ENCODE assay signal across 22 mouse cellular contexts in the genomic region with DNA sequence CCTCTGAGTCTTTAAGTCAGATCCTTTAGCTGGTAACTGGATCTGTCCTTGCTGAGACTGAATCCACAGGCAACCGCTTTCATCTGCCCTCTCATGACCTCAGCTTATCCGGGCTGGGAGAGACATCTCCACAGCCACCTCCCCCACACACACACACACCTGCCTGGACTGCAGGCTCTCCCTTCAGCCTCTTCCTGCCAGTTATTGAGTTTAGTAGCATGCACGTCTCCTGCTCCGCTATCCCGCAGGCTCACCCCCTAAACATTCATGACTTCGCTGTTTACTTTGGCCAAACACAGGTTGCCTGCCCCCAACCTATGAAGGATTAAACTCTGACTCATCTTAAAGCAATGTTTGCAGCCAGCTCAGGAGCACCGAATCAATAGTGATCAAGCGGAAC. TPM values are rescaled to one million over a fixed set of nuclear protein-coding genes. Genes with fewer than 3 reads are reported as not detected.
DNase-seq lines count a peak whose midpoint lies in the region; ATAC-seq lines count a peak whose summit lies in the region.
"Had no signal": no experiment of that assay in that cellular context is flagged by ENCODE, and none has a peak within 500 bp of the region (broad histone marks: within the 10 kb centered on the region; RNA-seq: fewer than 3 reads in every experiment).

No protein-coding gene starts in this region.

- 68% methylated on average over 8 of the region's 8 CpGs for WGBS in liver, embryonic 13.5 days (ENCODE audit: insufficient replicate concordance)
- WGBS in hindbrain, embryonic 10.5 days, result 71% methylated on average over 8 of the region's 8 CpGs

- H3K4me1 ChIP-seq in liver, embryonic 13.5 days (replicated peaks), result peaks cover 6% of the 10 kb centered on the region; the same call in 1 of the 2 replicates
- peaks cover 29% of the 10 kb centered on the region for H3K4me1 ChIP-seq in hindbrain, embryonic 10.5 days (replicated peaks)
- H3K4me1 ChIP-seq: limb, embryonic 12.5 days; midbrain, embryonic 12.5 days; neural tube, embryonic 13.5 days had no signal

- DNase-seq in embryo, embryonic 11 days, result peak; percentile 28
- no peak for DNase-seq in embryo, embryonic 9.5 days (ENCODE audit: extremely low spot score)
- DNase-seq in 3134 (ENCODE audit: extremely low read depth, insufficient read length, low spot score) (peak; percentile 26), R1 (ENCODE audit: low read depth, low spot score) (peak; percentile 46)
- no peak for DNase-seq in liver, embryonic 13.5 days
- no peak for DNase-seq in heart, adult 18-20 months
- DNase-seq in hindbrain, embryonic 10.5 days (ENCODE audit: low spot score), result no peak
- no peak for DNase-seq in left cerebral cortex, adult 11 months (ENCODE audit: low spot score)
- DNase-seq: adrenal gland, adult 8-10 months; B cell, adult 2 months; cerebellum, adult 11-12 months; heart, postnatal 36 days; kidney, adult 9 months; thymus, postnatal 36 days had no signal

- H3K4me2 ChIP-seq in liver, embryonic 13.5 days, result no peak overlapping the region
- H3K4me2 ChIP-seq: forebrain, embryonic 12.5 days; heart, embryonic 13.5 days; limb, embryonic 12.5 days; lung, embryonic 15.5 days; midbrain, embryonic 12.5 days; neural tube, embryonic 13.5 days had no signal

- H3K4me3 ChIP-seq in liver, embryonic 13.5 days (replicated peaks), result no peak overlapping the region
- no peak overlapping the region for H3K4me3 ChIP-seq in hindbrain, embryonic 10.5 days
- H3K4me3 ChIP-seq: forebrain, embryonic 12.5 days; heart, embryonic 13.5 days; limb, embryonic 12.5 days; lung, embryonic 15.5 days; midbrain, embryonic 12.5 days; neural tube, embryonic 13.5 days had no signal

- ATAC-seq in liver, embryonic 13.5 days (ENCODE audit: low read depth), result peak; percentile 34; the same call in 1 of the 2 replicates
- ATAC-seq: hindbrain, embryonic 16.5 days had no signal

- H3K27ac ChIP-seq in liver, embryonic 13.5 days, result no peak overlapping the region
- H3K27ac ChIP-seq in hindbrain, embryonic 10.5 days, result no peak overlapping the region
- H3K27ac ChIP-seq: forebrain, embryonic 12.5 days; heart, embryonic 13.5 days; limb, embryonic 12.5 days; lung, embryonic 15.5 days; macrophage; midbrain, embryonic 12.5 days; neural tube, embryonic 13.5 days had no signal

- H3K9me3 ChIP-seq in liver, embryonic 13.5 days (replicated peaks), result no peaks in the 10 kb centered on the region
- no peaks in the 10 kb centered on the region for H3K9me3 ChIP-seq in hindbrain, embryonic 10.5 days
- H3K9me3 ChIP-seq: forebrain, embryonic 12.5 days; heart, embryonic 13.5 days; limb, embryonic 12.5 days; lung, embryonic 15.5 days; midbrain, embryonic 12.5 days; neural tube, embryonic 13.5 days had no signal

- no peaks in the 10 kb centered on the region for H3K36me3 ChIP-seq in liver, embryonic 13.5 days
- H3K36me3 ChIP-seq in hindbrain, embryonic 10.5 days, result no peaks in the 10 kb centered on the region
- H3K36me3 ChIP-seq: forebrain, embryonic 12.5 days; heart, embryonic 13.5 days; lung, embryonic 15.5 days; midbrain, embryonic 12.5 days; neural tube, embryonic 13.5 days had no signal

- H3K9ac ChIP-seq in liver, embryonic 13.5 days, result no peak overlapping the region
- H3K9ac ChIP-seq: forebrain, embryonic 12.5 days; heart, embryonic 13.5 days; limb, embryonic 12.5 days; lung, embryonic 15.5 days; midbrain, embryonic 12.5 days; neural tube, embryonic 13.5 days had no signal

- no peaks in the 10 kb centered on the region for H3K27me3 ChIP-seq in liver, embryonic 13.5 days
- H3K27me3 ChIP-seq in hindbrain, embryonic 10.5 days (ENCODE audit: insufficient read depth, poor library complexity, severe bottlenecking), result no peaks in the 10 kb centered on the region
- H3K27me3 ChIP-seq: forebrain, embryonic 12.5 days; heart, embryonic 13.5 days; limb, embryonic 12.5 days; lung, embryonic 15.5 days; midbrain, embryonic 12.5 days; neural tube, embryonic 13.5 days had no signal

RNA-seq across cellular contexts. Expression of gene Cdadc1, which starts 45.8 kb away (rescaled TPM):
- 17.3 and 19.6 TPM in 2 replicates for polyA plus RNA-seq in liver, embryonic 13.5 days (2015; fragmentation: Nextera tagmentation; extraction: Ambion mirVana)
- total RNA-seq in heart, adult 18-20 months (2021), result 10 to 100 TPM; 51.5 to 56.0 TPM
- 23.5 and 26.3 TPM in 2 replicates for polyA plus RNA-seq in hindbrain, embryonic 10.5 days (2016; fragmentation: Nextera tagmentation; extraction: Ambion mirVana)

Comparison
In these comparisons a context has a peak if more than half of its experiments do, and no peak if none do; other contexts are left out.
1. DNase-seq: peak in embryo, embryonic 11 days (single experiment), 3134 (single experiment) and R1 (single experiment); none in embryo, embryonic 9.5 days (single experiment), liver, embryonic 13.5 days (single experiment), heart, adult 18-20 months (0 of 2), hindbrain, embryonic 10.5 days (single experiment) and left cerebral cortex, adult 11 months (single experiment).